Mouse (Mus musculus): ENCODE data around the gene Cenpx.
"Not testable (repeated sequence)": the region's sequence is repeated elsewhere in the genome, so short reads cannot be mapped to it uniquely, and the experiment has no call there.

Cenpx gene

GRCm38 (mm10) chr11:120713580-120714518 is at the start of gene Cenpx, which contains the start of gene Lrrc45:
Gene Cenpx (minus strand): TSS chr11:120713738.
Gene Lrrc45 (plus strand): TSS chr11:120713925.
- DNase-seq (ENCODE audit: low read depth, low spot score) = peak; percentile 99

GRCm38 (mm10) chr11:120762672-120763041 is 49.1 kb upstream of the Cenpx start, which contains the start of gene Hmga1b:
Gene Hmga1b (plus strand): TSS chr11:120762794.
- DNase-seq (ENCODE audit: low read depth, low spot score) = not testable (repeated sequence)

GRCm38 (mm10) chr11:120761811-120762671 is 48.5 kb upstream of the Cenpx start:
- no peak for DNase-seq (ENCODE audit: low read depth, low spot score)

GRCm38 (mm10) chr11:120760236-120760635 is 46.7 kb upstream of the Cenpx start:
- no peak for DNase-seq (ENCODE audit: low read depth, low spot score)

- DNase-seq (ENCODE audit: low read depth, low spot score) = no peak
These were observed 38.1 kb upstream of the Cenpx start for GRCm38 (mm10) chr11:120751606-120752005.

- peak; percentile 34 for DNase-seq (ENCODE audit: low read depth, low spot score)
These were observed 35.9 kb upstream of the Cenpx start for GRCm38 (mm10) chr11:120749430-120749829.

- no peak for DNase-seq (ENCODE audit: low read depth, low spot score)
These were observed 34.4 kb upstream of the Cenpx start for GRCm38 (mm10) chr11:120747974-120748373.

GRCm38 (mm10) chr11:120744121-120744701 is 30.7 kb upstream of the Cenpx start:
- DNase-seq (ENCODE audit: low read depth, low spot score) = no peak

GRCm38 (mm10) chr11:120740981-120741380 is 27.4 kb upstream of the Cenpx start:
- no peak for DNase-seq (ENCODE audit: low read depth, low spot score)

GRCm38 (mm10) chr11:120736424-120736823 is 22.9 kb upstream of the Cenpx start:
- no peak for DNase-seq (ENCODE audit: low read depth, low spot score)

- DNase-seq (ENCODE audit: low read depth, low spot score) = peak; percentile 34
These were observed 20.0 kb upstream of the Cenpx start for GRCm38 (mm10) chr11:120733521-120733920.

- DNase-seq (ENCODE audit: low read depth, low spot score) = no peak
These were observed 18.5 kb upstream of the Cenpx start, which contains the start of gene Cbr2 for GRCm38 (mm10) chr11:120731858-120732680. Gene Cbr2 (minus strand): TSS chr11:120732114.

GRCm38 (mm10) chr11:120731395-120731794 is 17.9 kb upstream of the Cenpx start:
- no peak for DNase-seq (ENCODE audit: low read depth, low spot score)

- DNase-seq (ENCODE audit: low read depth, low spot score) = no peak
These were observed 16.9 kb upstream of the Cenpx start for GRCm38 (mm10) chr11:120730331-120730870.

GRCm38 (mm10) chr11:120729432-120730050 is 16.0 kb upstream of the Cenpx start:
- DNase-seq (ENCODE audit: low read depth, low spot score) = peak; percentile 32

- DNase-seq (ENCODE audit: low read depth, low spot score) = no peak
These were observed 15.1 kb upstream of the Cenpx start for GRCm38 (mm10) chr11:120728530-120729240.

GRCm38 (mm10) chr11:120727564-120727963 is 14.0 kb upstream of the Cenpx start:
- DNase-seq (ENCODE audit: low read depth, low spot score) = no peak

- DNase-seq (ENCODE audit: low read depth, low spot score) = peak; percentile 94
These were observed 13.6 kb upstream of the Cenpx start, which contains the start of gene Dcxr for GRCm38 (mm10) chr11:120727169-120727527. Gene Dcxr (minus strand): TSS chr11:120727281.

All from brain, adult 2 months (tissue).